Mouse (Mus musculus): ENCODE results near the gene Timm9.

Timm9 gene

GRCm38 (mm10) chr12:71136130-71136973 lies at the start of gene Timm9, which contains the start of gene 2700049A03Rik:
Timm9 (minus strand) TSS chr12:71136684.
2700049A03Rik (plus strand) TSS chr12:71136848.
- DNase-seq (ENCODE audit: low spot score in 2 of 2): peak; percentile 74 to 87

- no peak for DNase-seq (ENCODE audit: low spot score in 2 of 2)
These were observed 47.9 kb upstream of the Timm9 start for GRCm38 (mm10) chr12:71184396-71184795.

- DNase-seq (ENCODE audit: low spot score in 2 of 2): no peak
These were observed 47.3 kb upstream of the Timm9 start for GRCm38 (mm10) chr12:71183736-71184135.

GRCm38 (mm10) chr12:71169911-71170310 lies 33.4 kb upstream of the Timm9 start:
- DNase-seq (ENCODE audit: low spot score in 2 of 2): no peak

GRCm38 (mm10) chr12:71164410-71164809 lies 27.9 kb upstream of the Timm9 start:
- DNase-seq (ENCODE audit: low spot score in 2 of 2): no peak

GRCm38 (mm10) chr12:71157974-71158373 lies 21.5 kb upstream of the Timm9 start:
- DNase-seq (ENCODE audit: low spot score in 2 of 2): no peak

- no peak for DNase-seq (ENCODE audit: low spot score in 2 of 2)
These were observed 18.5 kb upstream of the Timm9 start for GRCm38 (mm10) chr12:71154979-71155378.

- DNase-seq (ENCODE audit: low spot score in 2 of 2): no peak
These were observed 13.7 kb upstream of the Timm9 start for GRCm38 (mm10) chr12:71150167-71150566.

- DNase-seq (ENCODE audit: low spot score in 2 of 2): no peak
These were observed 13.0 kb upstream of the Timm9 start for GRCm38 (mm10) chr12:71149456-71149855.

- no peak for DNase-seq (ENCODE audit: low spot score in 2 of 2)
These were observed 12.3 kb upstream of the Timm9 start for GRCm38 (mm10) chr12:71148801-71149200.

- peak; percentile 42 to 76 for DNase-seq (ENCODE audit: low spot score in 2 of 2)
These were observed 11.2 kb upstream of the Timm9 start for GRCm38 (mm10) chr12:71147641-71148040.

- DNase-seq (ENCODE audit: low spot score in 2 of 2): no peak
These were observed 4.7 kb upstream of the Timm9 start for GRCm38 (mm10) chr12:71141189-71141588.

- peak in 1 of 2 experiments; percentile 18 for DNase-seq (ENCODE audit: low spot score in 2 of 2)
These were observed 2.9 kb upstream of the Timm9 start for GRCm38 (mm10) chr12:71139258-71139828.

GRCm38 (mm10) chr12:71137686-71138085 lies 1.2 kb upstream of the Timm9 start:
- DNase-seq (ENCODE audit: low spot score in 2 of 2): no peak

- peak; percentile 86 to 95 for DNase-seq (ENCODE audit: low spot score in 2 of 2)
These were observed 549 bp upstream of the Timm9 start for GRCm38 (mm10) chr12:71136974-71137491.

- no peak for DNase-seq (ENCODE audit: low spot score in 2 of 2)
These were observed 903 bp downstream of the Timm9 start for GRCm38 (mm10) chr12:71135581-71135980.

GRCm38 (mm10) chr12:71123286-71123685 lies 13.2 kb downstream of the Timm9 start:
- no peak for DNase-seq (ENCODE audit: low spot score in 2 of 2)

- DNase-seq (ENCODE audit: low spot score in 2 of 2): no peak
These were observed 13.8 kb downstream of the Timm9 start for GRCm38 (mm10) chr12:71122731-71123130.

- peak in 1 of 2 experiments; percentile 23 for DNase-seq (ENCODE audit: low spot score in 2 of 2)
These were observed 20.1 kb downstream of the Timm9 start for GRCm38 (mm10) chr12:71116411-71116810.

- DNase-seq (ENCODE audit: low spot score in 2 of 2): peak; percentile 63 to 77
These were observed 22.7 kb downstream of the Timm9 start for GRCm38 (mm10) chr12:71113675-71114288.

- DNase-seq (ENCODE audit: low spot score in 2 of 2): no peak
These were observed 23.4 kb downstream of the Timm9 start for GRCm38 (mm10) chr12:71113074-71113473.

GRCm38 (mm10) chr12:71111331-71111730 lies 25.2 kb downstream of the Timm9 start, which contains the start of gene Tomm20l:
Tomm20l (plus strand) TSS chr12:71111428.
- peak; percentile 19 to 69 for DNase-seq (ENCODE audit: low spot score in 2 of 2)
